Mouse (Mus musculus) thymus, adult 2 months (tissue): ENCODE measurements around the gene Kcnj8. TPM values are rescaled to one million over a fixed set of nuclear protein-coding genes. Genes with fewer than 3 reads are reported as not detected.

Source experiments
- DNase-seq: peaks from one replicate; pipeline ENCODE4 v3.0.0; 2021
- H3K27ac ChIP-seq: fragments of 200-500 bp; 2 replicates; pipeline ENCODE4 v1.5.1; 2012; ENCODE audit warnings: low read length, control low read depth; ENCODE audit not compliant: control insufficient read depth, insufficient read depth
- H3K27me3 ChIP-seq: fragments of 200-500 bp; 2 replicates; pipeline ENCODE4 v1.6.1; 2012; ENCODE audit warnings: mild to moderate bottlenecking, low read length, moderate library complexity, mixed read lengths; ENCODE audit not compliant: control insufficient read depth, insufficient read depth
- H3K36me3 ChIP-seq: fragments of 200-500 bp; 2 replicates; pipeline ENCODE4 v1.6.1; 2012; ENCODE audit warnings: mild to moderate bottlenecking, low read length, moderate library complexity; ENCODE audit not compliant: control insufficient read depth, insufficient read depth
- H3K4me1 ChIP-seq: fragments of 200-500 bp; replicated peaks from 2 replicates; pipeline ENCODE4 v1.6.1; 2012; ENCODE audit warnings: low read length; ENCODE audit not compliant: control insufficient read depth, insufficient read depth
- H3K4me3 ChIP-seq: fragments of 200-500 bp; 2 replicates; pipeline ENCODE4 v1.5.1; 2012; ENCODE audit warnings: mild to moderate bottlenecking, low read length, control low read depth, moderate library complexity; ENCODE audit not compliant: control insufficient read depth, insufficient read depth
- CTCF ChIP-seq: fragments of 200-500 bp; IDR thresholded peaks from 2 replicates; pipeline ENCODE4 v1.5.1; 2012; ENCODE audit warnings: mild to moderate bottlenecking, control low read depth, low read length, moderate library complexity, borderline replicate concordance; ENCODE audit not compliant: control insufficient read depth, poor library complexity, insufficient read depth; ENCODE audit errors: extremely low read depth
- POLR2A ChIP-seq: fragments of 200-500 bp; IDR thresholded peaks from 2 replicates; pipeline ENCODE4 v1.6.1; 2012; ENCODE audit warnings: mild to moderate bottlenecking, low read length, control low read depth, moderate library complexity; ENCODE audit not compliant: control insufficient read depth, poor library complexity, insufficient read depth; ENCODE audit errors: extremely low read depth
- WGBS: fragments of 180-500 bp; shearing (Covaris S2); methylation state at CpG from one replicate; pipeline ENCODE4 v1.1.7; 2018; 5-methylcytosine and 5-hydroxymethylcytosine counted together
- polyA plus RNA-seq: library from polyadenylated mRNA; depleted of rRNA; stranded (reverse); fragments of >200 nt; gene quantifications from 2 replicates; pipeline ENCODE4 v1.2.3, GENCODE M21; 2012; rRNA removed

The Kcnj8 gene
- 3.1 and 3.9 TPM in 2 replicates for polyA plus RNA-seq

- under 1% methylated on average over 34 of the region's 34 CpGs for WGBS
- peak; percentile 37 for DNase-seq
- Histone ChIP-seq H3K27me3 (peaks cover 16% of the 10 kb centered on the region), H3K4me1 (peaks cover 8% of the 10 kb centered on the region), H3K27ac (no peak within 1 kb of the TSS), H3K4me3 (peak within 1 kb of the TSS; percentile 32), H3K36me3 (no peaks in the 10 kb centered on the region)
- TF ChIP-seq POLR2A = no peak
- 0 out of 2 replicates have a peak, but pooled peaks have one; percentile 12 for TF ChIP-seq CTCF
These were observed at the start of gene Kcnj8 for GRCm38 (mm10) chr6:142571055-142571618. Gene Kcnj8 (minus strand): TSS chr6:142571614.

DNA sequence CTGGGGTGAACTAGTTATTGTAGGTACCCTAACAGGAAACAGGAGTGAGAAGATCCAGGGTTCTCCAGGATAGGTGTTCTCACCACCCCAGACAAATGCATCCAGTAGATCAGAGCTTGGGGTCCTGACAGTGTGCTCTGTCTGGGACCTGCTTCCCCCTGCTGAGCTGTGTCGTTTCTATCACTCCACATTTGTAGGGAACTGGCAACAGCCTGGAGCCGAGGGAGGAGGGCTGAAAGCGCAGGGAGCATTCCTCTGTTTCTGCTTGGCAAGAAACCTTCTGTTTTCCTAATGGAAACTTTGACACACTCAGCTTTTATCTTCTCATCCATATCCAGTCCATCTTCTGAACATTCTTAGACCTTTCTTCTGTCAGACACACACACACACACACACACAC is 45.2 kb upstream of the Kcnj8 start:
- TF ChIP-seq POLR2A (no peak), CTCF (no peak)
- H3K36me3 ChIP-seq = no peaks in the 10 kb centered on the region
- no peak for DNase-seq
- no peak overlapping the region for H3K27ac ChIP-seq
- H3K4me3 ChIP-seq = no peak overlapping the region
- no peaks in the 10 kb centered on the region for H3K27me3 ChIP-seq
- H3K4me1 ChIP-seq = no peaks in the 10 kb centered on the region; the same call in 1 of the 2 replicates
- 65% methylated on average over 3 of the region's 3 CpGs for WGBS

DNA sequence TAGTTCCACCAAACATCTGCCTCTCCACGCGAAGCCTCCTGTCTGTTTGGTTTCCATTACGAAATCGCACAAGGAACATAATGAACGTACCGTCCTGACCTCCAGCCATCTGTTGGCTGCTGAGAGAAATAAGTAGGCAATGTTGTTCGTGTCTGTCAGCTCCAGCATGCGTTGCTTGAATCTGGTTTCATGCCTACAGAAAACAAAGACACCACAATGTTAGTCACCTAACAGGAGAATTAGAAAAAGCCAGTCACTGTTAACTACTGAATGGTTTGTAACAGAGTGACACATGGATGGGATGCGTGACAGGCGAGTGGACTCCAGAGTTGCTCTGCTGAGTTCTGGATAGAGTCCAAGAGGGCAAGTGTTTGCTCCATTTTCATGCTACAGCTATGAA is 42.9 kb upstream of the Kcnj8 start:
- H3K36me3 ChIP-seq = no peaks in the 10 kb centered on the region
- peaks cover 6% of the 10 kb centered on the region for H3K4me1 ChIP-seq
- no peaks in the 10 kb centered on the region for H3K27me3 ChIP-seq
- DNase-seq = no peak
- no peak overlapping the region for H3K4me3 ChIP-seq
- TF ChIP-seq CTCF (no peak), POLR2A (no peak)
- WGBS = 92% methylated on average over 10 of the region's 10 CpGs
- no peak overlapping the region for H3K27ac ChIP-seq

GRCm38 (mm10) chr6:142612366-142612765 is 41.0 kb upstream of the Kcnj8 start:
- Histone ChIP-seq H3K36me3 (no peaks in the 10 kb centered on the region), H3K4me3 (no peak overlapping the region), H3K4me1 (peaks cover 6% of the 10 kb centered on the region), H3K27ac (no peak overlapping the region), H3K27me3 (no peaks in the 10 kb centered on the region)
- DNase-seq = no peak
- WGBS = 82% methylated on average over 8 of the region's 8 CpGs
- no peak for TF ChIP-seq POLR2A
- TF ChIP-seq CTCF = no peak

- Histone ChIP-seq H3K4me1 (peaks cover 6% of the 10 kb centered on the region), H3K27ac (no peak overlapping the region), H3K4me3 (no peak overlapping the region), H3K36me3 (no peaks in the 10 kb centered on the region), H3K27me3 (no peaks in the 10 kb centered on the region)
- WGBS = 92% methylated on average over 9 of the region's 9 CpGs
- DNase-seq = no peak
- TF ChIP-seq POLR2A = no peak
- no peak for TF ChIP-seq CTCF
These were observed 38.3 kb upstream of the Kcnj8 start for GRCm38 (mm10) chr6:142609401-142610373.

DNA sequence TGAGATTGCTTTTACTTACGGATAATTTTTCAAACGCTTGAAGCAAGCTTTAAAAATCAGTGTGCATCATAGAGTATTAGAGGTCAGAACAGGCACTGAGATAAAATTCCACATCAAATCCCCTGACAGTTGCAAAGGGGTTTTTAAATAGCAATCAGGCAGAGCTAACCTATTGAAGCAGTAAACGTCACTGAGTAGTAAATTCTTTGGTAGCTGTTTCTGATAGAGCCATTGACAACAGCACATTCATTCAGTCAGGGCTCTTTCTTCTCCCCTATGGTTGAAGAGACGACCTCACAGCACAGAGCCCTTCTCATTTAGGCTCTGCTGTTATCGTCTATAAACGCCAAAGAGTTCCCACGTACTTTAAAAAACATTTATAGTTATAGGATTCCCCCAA is 35.7 kb upstream of the Kcnj8 start:
- H3K4me1 ChIP-seq = peaks cover 6% of the 10 kb centered on the region
- no peak overlapping the region for H3K27ac ChIP-seq
- H3K36me3 ChIP-seq = no peaks in the 10 kb centered on the region
- WGBS = 90% methylated on average over 7 of the region's 7 CpGs
- DNase-seq = no peak
- no peaks in the 10 kb centered on the region for H3K27me3 ChIP-seq
- no peak overlapping the region for H3K4me3 ChIP-seq
- TF ChIP-seq POLR2A (no peak), CTCF (no peak)
